Mouse (Mus musculus): ENCODE data around the gene Acad12. TPM values are rescaled to one million over a fixed set of nuclear protein-coding genes. Genes with fewer than 3 reads are reported as not detected.

The Acad12 gene
- total and polyA plus RNA-seq, 2 experiments, result 9.6 to 10.1 TPM

DNA sequence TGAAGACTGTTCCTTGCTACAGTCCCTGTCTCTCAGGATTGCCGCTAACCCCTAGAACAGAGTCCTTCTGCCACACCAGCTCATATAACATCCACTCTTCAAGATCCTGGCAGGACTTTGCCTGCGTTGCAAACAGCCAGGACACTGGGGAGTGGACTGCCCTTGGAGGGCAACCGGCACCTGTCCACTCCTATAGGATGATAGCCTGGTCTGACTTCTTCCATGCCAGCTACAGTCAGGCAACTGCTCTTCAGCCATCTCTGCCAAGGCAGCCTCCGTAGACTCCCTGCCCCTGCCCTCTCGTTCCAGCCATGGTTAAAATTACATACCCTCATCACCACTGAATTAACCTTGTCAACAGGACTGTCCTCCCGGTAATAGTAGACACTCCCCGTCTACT is 69.5 kb downstream of the Acad12 start:
- Histone ChIP-seq H3K4me3 (ENCODE audit: insufficient read depth, low read depth, low read length) (no peak overlapping the region), H3K79me2 (ENCODE audit: control insufficient read depth, insufficient read depth, low read length) (peaks cover 11% of the 10 kb centered on the region; the same call in 1 of the 2 replicates), H3K36me3 (ENCODE audit: control insufficient read depth, insufficient read depth, low read length) (no peaks in the 10 kb centered on the region), H3K27me3 (ENCODE audit: control insufficient read depth, insufficient read depth, low read length) (no peaks in the 10 kb centered on the region), H3K27ac (replicated peaks; ENCODE audit: insufficient read depth, low read depth, low read length) (no peak overlapping the region), H3K9ac (ENCODE audit: low read depth, low read length) (no peak overlapping the region), H3K4me1 (ENCODE audit: control insufficient read depth, insufficient read depth, low read length) (peaks cover 9% of the 10 kb centered on the region)
- TF ChIP-seq POLR2A (IDR thresholded peaks at IDR 0.05; ENCODE audit: extremely low read depth, insufficient read depth, low read length) (no peak), CTCF (IDR thresholded peaks at IDR 0.05; ENCODE audit: low read depth, low read length) (no peak)
- DNase-seq (ENCODE audit: extremely low read depth, low read depth, low spot score), result no peak
- WGBS, result 93% methylated on average over 7 of the region's 7 CpGs

DNA sequence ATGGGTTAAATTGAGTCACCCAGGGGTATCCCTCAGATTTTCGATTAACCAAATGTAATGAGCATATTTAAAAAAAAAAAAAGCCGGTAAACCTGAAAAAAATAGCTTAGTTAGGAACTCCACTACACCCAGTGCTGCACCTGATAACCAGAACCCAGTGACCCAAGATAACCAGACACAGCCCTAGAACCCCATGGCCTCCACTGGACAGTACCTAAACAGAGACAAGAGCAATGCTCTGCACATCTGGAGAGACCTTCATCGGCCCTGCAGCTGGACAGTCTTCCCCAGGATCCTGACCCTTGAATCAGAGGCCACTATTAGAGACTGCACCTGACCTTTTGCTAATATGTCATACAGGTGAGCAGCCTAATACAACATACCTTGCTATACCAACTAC is 71.7 kb downstream of the Acad12 start:
- Histone ChIP-seq H3K27me3 (ENCODE audit: control insufficient read depth, insufficient read depth, low read length) (no peaks in the 10 kb centered on the region), H3K4me1 (ENCODE audit: control insufficient read depth, insufficient read depth, low read length) (peaks cover 14% of the 10 kb centered on the region), H3K36me3 (ENCODE audit: control insufficient read depth, insufficient read depth, low read length) (no peaks in the 10 kb centered on the region), H3K9ac (ENCODE audit: low read depth, low read length) (no peak overlapping the region), H3K79me2 (ENCODE audit: control insufficient read depth, insufficient read depth, low read length) (peaks cover 20% of the 10 kb centered on the region; the same call in 1 of the 2 replicates), H3K4me3 (ENCODE audit: insufficient read depth, low read depth, low read length) (no peak overlapping the region), H3K27ac (replicated peaks; ENCODE audit: insufficient read depth, low read depth, low read length) (no peak overlapping the region)
- no peak for TF ChIP-seq CTCF (IDR thresholded peaks at IDR 0.05; ENCODE audit: low read depth, low read length)
- no peak for TF ChIP-seq POLR2A (IDR thresholded peaks at IDR 0.05; ENCODE audit: extremely low read depth, insufficient read depth, low read length)
- WGBS, result 85% methylated on average over 3 of the region's 3 CpGs
- DNase-seq (ENCODE audit: extremely low read depth, low read depth, low spot score), result no peak

Other genes with a start within 250 kb of the Acad12 start
- gene Trafd1, start 233.3 kb downstream of the Acad12 start, total RNA-seq (2014; rRNA removed), result 49.5 and 53.7 TPM in 2 replicates
- 53.2 and 67.0 TPM in 2 replicates for gene Trafd1, start 233.3 kb downstream of the Acad12 start, polyA plus RNA-seq (2012; rRNA removed)
- gene Naa25, start 221.0 kb downstream of the Acad12 start, total RNA-seq (2014; rRNA removed), result 8.6 and 8.9 TPM in 2 replicates
- 5.8 and 7.6 TPM in 2 replicates for gene Naa25, start 221.0 kb downstream of the Acad12 start, polyA plus RNA-seq (2012; rRNA removed)
- not detected in 2 replicates for gene Tmem116, start 167.0 kb downstream of the Acad12 start, total RNA-seq (2014; rRNA removed)
- 0.20 and 0.21 TPM in 2 replicates for gene Tmem116, start 167.0 kb downstream of the Acad12 start, polyA plus RNA-seq (2012; rRNA removed)
- gene Erp29, start 166.4 kb downstream of the Acad12 start, total RNA-seq (2014; rRNA removed), result 21.9 and 30.0 TPM in 2 replicates
- gene Erp29, start 166.4 kb downstream of the Acad12 start, polyA plus RNA-seq (2012; rRNA removed), result 21.5 and 27.1 TPM in 2 replicates
- not detected in 2 replicates for gene Adam1b, start 115.5 kb downstream of the Acad12 start, total RNA-seq (2014; rRNA removed)
- gene Adam1b, start 115.5 kb downstream of the Acad12 start, polyA plus RNA-seq (2012; rRNA removed), result not detected in 2 replicates
- gene Adam1a, start 73.5 kb downstream of the Acad12 start, total RNA-seq (2014; rRNA removed), result 2.5 and 2.8 TPM in 2 replicates
- gene Adam1a, start 73.5 kb downstream of the Acad12 start, polyA plus RNA-seq (2012; rRNA removed), result 0.85 and 1.4 TPM in 2 replicates
- 0.09 TPM in 1 of 2 replicates, not detected in the other for gene Gm42878, start 73.5 kb downstream of the Acad12 start, total RNA-seq (2014; rRNA removed)
- not detected in 2 replicates for gene Gm42878, start 73.5 kb downstream of the Acad12 start, polyA plus RNA-seq (2012; rRNA removed)
- gene Mapkapk5, start 73.0 kb downstream of the Acad12 start, total RNA-seq (2014; rRNA removed), result 39.0 and 40.1 TPM in 2 replicates
- 16.8 and 21.7 TPM in 2 replicates for gene Mapkapk5, start 73.0 kb downstream of the Acad12 start, polyA plus RNA-seq (2012; rRNA removed)
- 1,488 and 1,502 TPM in 2 replicates for gene Aldh2, start 25.1 kb downstream of the Acad12 start, total RNA-seq (2014; rRNA removed)
- gene Aldh2, start 25.1 kb downstream of the Acad12 start, polyA plus RNA-seq (2012; rRNA removed), result 3,750 and 4,351 TPM in 2 replicates
- gene Acad10, start 41.6 kb upstream of the Acad12 start, total RNA-seq (2014; rRNA removed), result 19.6 and 23.5 TPM in 2 replicates
- 27.5 and 27.7 TPM in 2 replicates for gene Acad10, start 41.6 kb upstream of the Acad12 start, polyA plus RNA-seq (2012; rRNA removed)
- 95.5 and 112 TPM in 2 replicates for gene Brap, start 41.6 kb upstream of the Acad12 start, total RNA-seq (2014; rRNA removed)
- gene Brap, start 41.6 kb upstream of the Acad12 start, polyA plus RNA-seq (2012; rRNA removed), result 48.1 and 48.7 TPM in 2 replicates
- 58.5 and 74.7 TPM in 2 replicates for gene Atxn2, start 92.4 kb upstream of the Acad12 start, total RNA-seq (2014; rRNA removed)
- gene Atxn2, start 92.4 kb upstream of the Acad12 start, polyA plus RNA-seq (2012; rRNA removed), result 70.1 and 92.8 TPM in 2 replicates
- 7.0 and 8.7 TPM in 2 replicates for gene Sh2b3, start 218.7 kb upstream of the Acad12 start, total RNA-seq (2014; rRNA removed)
- gene Sh2b3, start 218.7 kb upstream of the Acad12 start, polyA plus RNA-seq (2012; rRNA removed), result 11.1 and 14.2 TPM in 2 replicates
- 7.1 and 7.4 TPM in 2 replicates for gene Pheta1, start 230.0 kb upstream of the Acad12 start, total RNA-seq (2014; rRNA removed)
- gene Pheta1, start 230.0 kb upstream of the Acad12 start, polyA plus RNA-seq (2012; rRNA removed), result 11.6 and 12.0 TPM in 2 replicates